Mouse (Mus musculus): ENCODE data around the gene Itgax. TPM values are rescaled to one million over a fixed set of nuclear protein-coding genes. Genes with fewer than 3 reads are reported as not detected.
"Not testable (repeated sequence)": the region's sequence is repeated elsewhere in the genome, so short reads cannot be mapped to it uniquely, and the experiment has no call there.

The Itgax gene
- polyA plus RNA-seq, 1 experiment from 2014 or later = not detected

DNA sequence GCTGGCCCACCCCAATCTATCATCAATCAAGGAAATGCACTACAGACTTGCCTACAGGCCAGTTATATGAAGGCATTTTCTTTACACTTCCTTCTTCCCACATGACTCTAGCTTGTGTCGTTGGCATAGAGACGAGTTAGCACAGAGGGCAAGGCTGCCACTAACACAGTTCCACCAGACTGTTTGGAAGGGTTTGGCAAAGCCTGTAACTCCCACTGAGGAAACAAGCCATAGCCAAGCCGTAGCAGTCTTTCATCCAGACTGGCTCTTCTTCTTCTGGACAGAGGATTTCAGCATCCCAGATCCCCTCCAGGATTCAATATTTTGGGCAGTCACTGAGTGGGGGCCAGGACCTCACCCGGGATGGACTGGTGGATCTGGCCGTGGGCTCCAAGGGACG lies 10.3 kb downstream of the Itgax start:
- Histone ChIP-seq H3K9me3 (ENCODE audit: control insufficient read depth, low read depth, low read length) (no peaks in the 10 kb centered on the region), H3K27me3 (ENCODE audit: control insufficient read depth, insufficient read depth, low read length) (no peaks in the 10 kb centered on the region), H3K4me1 (ENCODE audit: control insufficient read depth, insufficient read depth, low read length) (no peaks in the 10 kb centered on the region), H3K36me3 (ENCODE audit: control insufficient read depth, insufficient read depth, low read length) (no peaks in the 10 kb centered on the region), H3K9ac (replicated peaks; ENCODE audit: low read depth, low read length) (no peak overlapping the region), H3K27ac (ENCODE audit: low read length) (no peak overlapping the region), H3K4me3 (ENCODE audit: low read depth, low read length) (no peak overlapping the region), H3K4me2 (replicated peaks; ENCODE audit: low read depth, low read length) (no peak overlapping the region)
- no peak for ATAC-seq (ENCODE audit: insufficient number of reproducible peaks, insufficient read depth, low FRiP score, low read depth)
- WGBS = 90% methylated on average over 6 of the region's 6 CpGs

- WGBS = 82% methylated on average over 8 of the region's 8 CpGs
Observed at GRCm38 (mm10) chr7:128150970-128151369, 21.6 kb downstream of the Itgax start.

GRCm38 (mm10) chr7:128154076-128154475 lies 24.7 kb downstream of the Itgax start, which contains the start of gene Itgad:
Itgad (plus strand) TSS chr7:128154376.
- Histone ChIP-seq H3K9ac (replicated peaks; ENCODE audit: low read depth, low read length) (no peak within 1 kb of the TSS), H3K4me3 (ENCODE audit: low read depth, low read length) (no peak within 1 kb of the TSS), H3K9me3 (ENCODE audit: control insufficient read depth, low read depth, low read length) (no peaks in the 10 kb centered on the region), H3K4me2 (replicated peaks; ENCODE audit: low read depth, low read length) (no peak within 1 kb of the TSS), H3K4me1 (ENCODE audit: control insufficient read depth, insufficient read depth, low read length) (no peaks in the 10 kb centered on the region), H3K36me3 (ENCODE audit: control insufficient read depth, insufficient read depth, low read length) (no peaks in the 10 kb centered on the region), H3K27ac (ENCODE audit: low read length) (no peak within 1 kb of the TSS), H3K27me3 (ENCODE audit: control insufficient read depth, insufficient read depth, low read length) (no peaks in the 10 kb centered on the region)
- WGBS = 88% methylated on average over 21 of the region's 21 CpGs
- no peak for ATAC-seq (ENCODE audit: insufficient number of reproducible peaks, insufficient read depth, low FRiP score, low read depth)

More at GRCm38 (mm10) chr7:128150970-128151369, 21.6 kb downstream of the Itgax start:
- H3K4me2 ChIP-seq (replicated peaks; ENCODE audit: low read depth, low read length) = no peak overlapping the region
- ATAC-seq (ENCODE audit: insufficient number of reproducible peaks, insufficient read depth, low FRiP score, low read depth) = no peak
- no peaks in the 10 kb centered on the region for H3K27me3 ChIP-seq (ENCODE audit: control insufficient read depth, insufficient read depth, low read length)
- no peak overlapping the region for H3K9ac ChIP-seq (replicated peaks; ENCODE audit: low read depth, low read length)
- H3K4me3 ChIP-seq (ENCODE audit: low read depth, low read length) = no peak overlapping the region
- H3K9me3 ChIP-seq (ENCODE audit: control insufficient read depth, low read depth, low read length) = no peaks in the 10 kb centered on the region
- no peaks in the 10 kb centered on the region for H3K4me1 ChIP-seq (ENCODE audit: control insufficient read depth, insufficient read depth, low read length)
- H3K27ac ChIP-seq (ENCODE audit: low read length) = no peak overlapping the region
- H3K36me3 ChIP-seq (ENCODE audit: control insufficient read depth, insufficient read depth, low read length) = no peaks in the 10 kb centered on the region

DNA sequence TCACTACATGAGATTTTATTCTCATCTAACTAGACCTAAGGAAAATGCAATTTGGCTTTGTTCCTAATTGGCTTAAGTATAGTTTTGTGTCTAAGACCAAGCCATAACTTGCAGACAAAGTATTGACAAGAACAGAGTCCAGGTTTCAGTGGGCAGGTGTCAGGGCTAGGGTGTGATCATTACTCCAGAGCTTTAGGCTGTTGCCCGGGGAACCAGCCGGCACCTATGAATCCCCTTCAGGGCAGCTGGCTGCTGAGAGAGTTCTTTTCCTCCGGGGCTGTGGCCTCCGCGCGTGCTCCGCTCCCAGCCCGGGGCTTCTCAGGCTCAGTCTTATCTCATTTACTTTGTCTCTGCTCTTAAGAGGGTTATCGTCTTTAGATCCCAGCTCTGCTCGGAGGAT lies 25.6 kb downstream of the Itgax start:
- Histone ChIP-seq H3K9me3 (ENCODE audit: control insufficient read depth, low read depth, low read length) (no peaks in the 10 kb centered on the region), H3K4me1 (ENCODE audit: control insufficient read depth, insufficient read depth, low read length) (no peaks in the 10 kb centered on the region), H3K4me3 (ENCODE audit: low read depth, low read length) (no peak overlapping the region), H3K27me3 (ENCODE audit: control insufficient read depth, insufficient read depth, low read length) (no peaks in the 10 kb centered on the region), H3K27ac (ENCODE audit: low read length) (no peak overlapping the region), H3K36me3 (ENCODE audit: control insufficient read depth, insufficient read depth, low read length) (no peaks in the 10 kb centered on the region), H3K9ac (replicated peaks; ENCODE audit: low read depth, low read length) (no peak overlapping the region), H3K4me2 (replicated peaks; ENCODE audit: low read depth, low read length) (no peak overlapping the region)
- no peak for ATAC-seq (ENCODE audit: insufficient number of reproducible peaks, insufficient read depth, low FRiP score, low read depth)
- WGBS = 55% methylated on average over 10 of the region's 10 CpGs

- H3K27ac ChIP-seq (ENCODE audit: low read length); H3K4me3 ChIP-seq (ENCODE audit: low read depth, low read length); ATAC-seq (ENCODE audit: insufficient number of reproducible peaks, insufficient read depth, low FRiP score, low read depth); H3K36me3 ChIP-seq (ENCODE audit: control insufficient read depth, insufficient read depth, low read length); H3K4me2 ChIP-seq (replicated peaks; ENCODE audit: low read depth, low read length); H3K27me3 ChIP-seq (ENCODE audit: control insufficient read depth, insufficient read depth, low read length); H3K9ac ChIP-seq (replicated peaks; ENCODE audit: low read depth, low read length); H3K9me3 ChIP-seq (ENCODE audit: control insufficient read depth, low read depth, low read length); H3K4me1 ChIP-seq (ENCODE audit: control insufficient read depth, insufficient read depth, low read length): not testable (repeated sequence)
- 71% methylated on average over 8 of the region's 8 CpGs for WGBS
Observed at GRCm38 (mm10) chr7:128158688-128159354, 29.5 kb downstream of the Itgax start.

DNA sequence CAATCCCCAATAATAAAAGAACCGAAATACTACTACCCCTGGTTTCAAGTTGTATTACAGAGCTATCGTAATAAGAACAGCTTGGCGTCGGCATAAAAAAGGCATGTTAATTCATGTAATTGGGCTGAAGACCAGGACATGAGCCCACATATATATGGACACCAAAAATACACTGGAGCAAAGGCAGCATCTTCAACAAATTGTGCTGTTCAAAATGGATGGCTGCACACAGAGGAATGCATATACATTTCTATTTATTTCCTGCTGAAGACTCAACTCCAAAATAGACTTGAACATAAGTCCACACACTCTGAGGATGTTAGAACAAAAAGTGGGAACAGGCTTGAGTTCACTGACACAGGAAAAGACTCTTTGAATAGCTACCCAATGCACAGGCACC lies 34.7 kb downstream of the Itgax start:
- WGBS = 92% methylated on average over 4 of the region's 4 CpGs
- no peak overlapping the region for H3K9ac ChIP-seq (replicated peaks; ENCODE audit: low read depth, low read length)
- no peaks in the 10 kb centered on the region for H3K27me3 ChIP-seq (ENCODE audit: control insufficient read depth, insufficient read depth, low read length)

DNA sequence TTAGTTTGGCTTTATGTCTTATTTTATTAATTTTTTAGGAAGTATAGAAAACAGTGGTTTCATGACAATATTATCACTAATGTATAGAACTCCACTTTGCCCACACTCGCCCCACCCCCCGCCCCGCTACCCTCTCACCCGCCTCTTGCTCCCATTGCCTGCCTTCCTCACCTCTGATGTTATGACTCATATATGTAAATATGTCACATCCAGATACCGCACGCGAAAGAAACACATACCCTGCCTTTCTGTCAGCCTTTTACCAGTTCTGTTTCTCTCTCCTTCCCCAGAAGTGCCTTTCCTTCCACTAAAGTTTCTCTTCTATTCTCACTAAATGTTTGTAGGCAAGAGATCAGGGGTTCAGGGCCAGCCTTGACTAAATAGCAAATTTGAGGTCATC lies 37.0 kb downstream of the Itgax start:
- no peaks in the 10 kb centered on the region for H3K27me3 ChIP-seq (ENCODE audit: control insufficient read depth, insufficient read depth, low read length)
- H3K4me3 ChIP-seq (ENCODE audit: low read depth, low read length) = no peak overlapping the region
- 68% methylated on average over 7 of the region's 7 CpGs for WGBS
- H3K9me3 ChIP-seq (ENCODE audit: control insufficient read depth, low read depth, low read length) = no peaks in the 10 kb centered on the region
- H3K4me1 ChIP-seq (ENCODE audit: control insufficient read depth, insufficient read depth, low read length) = no peaks in the 10 kb centered on the region
- no peak for ATAC-seq (ENCODE audit: insufficient number of reproducible peaks, insufficient read depth, low FRiP score, low read depth)
- no peak overlapping the region for H3K27ac ChIP-seq (ENCODE audit: low read length)
- H3K4me2 ChIP-seq (replicated peaks; ENCODE audit: low read depth, low read length) = no peak overlapping the region
- no peak overlapping the region for H3K9ac ChIP-seq (replicated peaks; ENCODE audit: low read depth, low read length)
- H3K36me3 ChIP-seq (ENCODE audit: control insufficient read depth, insufficient read depth, low read length) = no peaks in the 10 kb centered on the region

More for the DNA sequence above, 34.7 kb downstream of the Itgax start:
- no peak overlapping the region for H3K4me3 ChIP-seq (ENCODE audit: low read depth, low read length)
- no peak overlapping the region for H3K4me2 ChIP-seq (replicated peaks; ENCODE audit: low read depth, low read length)
- no peaks in the 10 kb centered on the region for H3K9me3 ChIP-seq (ENCODE audit: control insufficient read depth, low read depth, low read length)
- no peaks in the 10 kb centered on the region for H3K4me1 ChIP-seq (ENCODE audit: control insufficient read depth, insufficient read depth, low read length)
- no peak overlapping the region for H3K27ac ChIP-seq (ENCODE audit: low read length)
- H3K36me3 ChIP-seq (ENCODE audit: control insufficient read depth, insufficient read depth, low read length) = no peaks in the 10 kb centered on the region
- no peak for ATAC-seq (ENCODE audit: insufficient number of reproducible peaks, insufficient read depth, low FRiP score, low read depth)

DNA sequence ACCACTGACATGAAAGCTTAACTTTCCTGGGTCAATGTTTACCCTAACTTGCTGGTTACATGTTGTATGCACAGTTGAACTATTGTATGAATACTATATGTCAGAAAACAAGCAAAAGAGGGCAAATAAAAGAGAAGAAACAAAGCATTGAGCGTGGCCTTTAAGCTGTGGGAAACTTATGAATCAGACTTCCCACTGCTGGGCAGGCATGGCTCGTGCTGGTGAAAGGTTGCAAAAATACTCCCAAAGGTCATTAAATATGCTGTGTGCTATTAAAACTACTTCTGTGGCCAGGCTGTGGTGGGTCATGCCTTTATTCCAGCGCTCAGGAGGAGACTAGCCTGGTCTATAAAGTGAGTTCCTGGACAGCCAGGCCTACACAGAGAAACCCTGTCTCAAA lies 40.6 kb downstream of the Itgax start:
- no peak overlapping the region for H3K9ac ChIP-seq (replicated peaks; ENCODE audit: low read depth, low read length)
- WGBS = 70% methylated on average over 3 of the region's 3 CpGs
- H3K27me3 ChIP-seq (ENCODE audit: control insufficient read depth, insufficient read depth, low read length) = no peaks in the 10 kb centered on the region
- no peak for ATAC-seq (ENCODE audit: insufficient number of reproducible peaks, insufficient read depth, low FRiP score, low read depth)
- H3K36me3 ChIP-seq (ENCODE audit: control insufficient read depth, insufficient read depth, low read length) = no peaks in the 10 kb centered on the region
- H3K4me3 ChIP-seq (ENCODE audit: low read depth, low read length) = no peak overlapping the region
- H3K9me3 ChIP-seq (ENCODE audit: control insufficient read depth, low read depth, low read length) = no peaks in the 10 kb centered on the region
- no peaks in the 10 kb centered on the region for H3K4me1 ChIP-seq (ENCODE audit: control insufficient read depth, insufficient read depth, low read length)
- no peak overlapping the region for H3K4me2 ChIP-seq (replicated peaks; ENCODE audit: low read depth, low read length)
- no peak overlapping the region for H3K27ac ChIP-seq (ENCODE audit: low read length)

GRCm38 (mm10) chr7:128178385-128178784 lies 49.0 kb downstream of the Itgax start:
- H3K9me3 ChIP-seq (ENCODE audit: control insufficient read depth, low read depth, low read length) = no peaks in the 10 kb centered on the region
- H3K36me3 ChIP-seq (ENCODE audit: control insufficient read depth, insufficient read depth, low read length) = no peaks in the 10 kb centered on the region
- H3K4me1 ChIP-seq (ENCODE audit: control insufficient read depth, insufficient read depth, low read length) = no peaks in the 10 kb centered on the region
- 67% methylated on average over 2 of the region's 2 CpGs for WGBS
- no peak overlapping the region for H3K9ac ChIP-seq (replicated peaks; ENCODE audit: low read depth, low read length)
- H3K4me3 ChIP-seq (ENCODE audit: low read depth, low read length) = no peak overlapping the region
- no peak overlapping the region for H3K27ac ChIP-seq (ENCODE audit: low read length)
- H3K27me3 ChIP-seq (ENCODE audit: control insufficient read depth, insufficient read depth, low read length) = no peaks in the 10 kb centered on the region
- ATAC-seq (ENCODE audit: insufficient number of reproducible peaks, insufficient read depth, low FRiP score, low read depth) = no peak
- no peak overlapping the region for H3K4me2 ChIP-seq (replicated peaks; ENCODE audit: low read depth, low read length)
